Mouse (Mus musculus) testis, adult 2 months (tissue): ENCODE data around the gene Ak2.

Source experiments
- CTCF ChIP-seq: fragments of 200-500 bp; IDR thresholded peaks from 2 replicates; pipeline ENCODE4 v1.5.1; 2012; ENCODE audit warnings: low read depth, mild to moderate bottlenecking, inconsistent platforms, low read length, moderate library complexity; ENCODE audit not compliant: control insufficient read depth, insufficient read depth, insufficient replicate concordance
- POLR2A ChIP-seq: fragments of 200-500 bp; IDR thresholded peaks from 2 replicates; pipeline ENCODE4 v1.6.1; 2012; ENCODE audit warnings: low read depth, mild to moderate bottlenecking, inconsistent platforms, low read length, moderate library complexity; ENCODE audit not compliant: control insufficient read depth

- TF ChIP-seq POLR2A (no peak), CTCF (no peak)
Observed at GRCm38 (mm10) chr4:128953851-128954250, 37.9 kb upstream of the Ak2 start.
